Mouse (Mus musculus) forebrain, embryonic 16.5 days (tissue): Measurements from ENCODE around the gene Olfr672. TPM values are rescaled to one million over a fixed set of nuclear protein-coding genes. Genes with fewer than 3 reads are reported as not detected.
"Not testable (repeated sequence)": the region's sequence is repeated elsewhere in the genome, so short reads cannot be mapped to it uniquely, and the experiment has no call there.

Source experiments
- ATAC-seq: fragments of 200-750 bp; cut with Nextera tagmentation; 2 replicates; pipeline ENCODE4 v1.8.0; 2017; ENCODE audit warnings: mild to moderate bottlenecking, moderate library complexity
- H3K27ac ChIP-seq: fragments of 300-500 bp; sonication (generic); 2 replicates; pipeline ENCODE4 v1.5.1; 2014; ENCODE audit warnings: low read length, control low read depth
- H3K27me3 ChIP-seq: fragments of 300-500 bp; sonication (generic); replicated peaks from 2 replicates; pipeline ENCODE4 v1.6.1; 2014; ENCODE audit warnings: low read length; ENCODE audit not compliant: control insufficient read depth, insufficient read depth
- H3K36me3 ChIP-seq: fragments of 300-500 bp; sonication (generic); 2 replicates; pipeline ENCODE4 v1.6.1; 2014; ENCODE audit not compliant: control insufficient read depth, insufficient read depth
- H3K4me1 ChIP-seq: fragments of 300-500 bp; sonication (generic); replicated peaks from 2 replicates; pipeline ENCODE4 v1.6.1; 2014; ENCODE audit warnings: low read length; ENCODE audit not compliant: control insufficient read depth, insufficient read depth
- H3K4me2 ChIP-seq: fragments of 300-500 bp; sonication (generic); 2 replicates; pipeline ENCODE4 v1.6.1; 2014; ENCODE audit warnings: mild to moderate bottlenecking, low read length, control low read depth
- H3K4me3 ChIP-seq: fragments of 300-500 bp; sonication (generic); replicated peaks from 2 replicates; pipeline ENCODE4 v1.5.1; 2014; ENCODE audit warnings: mild to moderate bottlenecking, low read length, control low read depth
- H3K9ac ChIP-seq: fragments of 300-500 bp; sonication (generic); replicated peaks from 2 replicates; pipeline ENCODE4 v1.6.1; 2014; ENCODE audit warnings: low read depth, low read length, control low read depth
- H3K9me3 ChIP-seq: fragments of 300-500 bp; sonication (generic); 2 replicates; pipeline ENCODE4 v1.6.1; 2016; ENCODE audit warnings: low read length; ENCODE audit not compliant: control insufficient read depth
- WGBS: fragments of 180-500 bp; shearing (Covaris S2); extraction: QIAGEN DNeasy Blood & Tissue Kit; methylation state at CpG from one replicate; pipeline ENCODE4 v1.1.7; 2014; 5-methylcytosine and 5-hydroxymethylcytosine counted together
- polyA plus RNA-seq: library from polyadenylated mRNA; unstranded; fragments of >200 nt; fragmentation: Nextera tagmentation; extraction: Ambion mirVana; gene quantifications from 2 replicates; pipeline ENCODE4 v1.2.1, GENCODE M21; 2015

The Olfr672 gene
- polyA plus RNA-seq: not detected in 2 replicates

- ATAC-seq: no peak
- H3K9me3 ChIP-seq: no peaks in the 10 kb centered on the region
- H3K36me3 ChIP-seq: no peaks in the 10 kb centered on the region
- no peak within 1 kb of the TSS for H3K4me3 ChIP-seq
- H3K27me3 ChIP-seq: no peaks in the 10 kb centered on the region
- H3K4me1 ChIP-seq: no peaks in the 10 kb centered on the region
- no peak within 1 kb of the TSS for H3K4me2 ChIP-seq
- no peak within 1 kb of the TSS for H3K9ac ChIP-seq
- H3K27ac ChIP-seq: no peak within 1 kb of the TSS
Measured at GRCm38 (mm10) chr7:105001929-105002328, at the start of gene Olfr672. TSS of gene Olfr672 (minus strand) at chr7:105002029.

GRCm38 (mm10) chr7:105033836-105034235 is 32.0 kb upstream of the Olfr672 start:
- H3K9me3 ChIP-seq, ATAC-seq, H3K27ac ChIP-seq, H3K4me3 ChIP-seq, H3K36me3 ChIP-seq, H3K27me3 ChIP-seq, H3K9ac ChIP-seq, H3K4me2 ChIP-seq, H3K4me1 ChIP-seq: not testable (repeated sequence)
- 65% methylated on average over 5 of the region's 5 CpGs for WGBS

GRCm38 (mm10) chr7:105032398-105032797 is 30.6 kb upstream of the Olfr672 start, which contains the start of gene Olfr676:
TSS of gene Olfr676 (plus strand) at chr7:105032698.
- no peak within 1 kb of the TSS for H3K9ac ChIP-seq
- H3K9me3 ChIP-seq: no peaks in the 10 kb centered on the region
- no peak within 1 kb of the TSS for H3K4me3 ChIP-seq
- no peak within 1 kb of the TSS for H3K4me2 ChIP-seq
- ATAC-seq: no peak
- H3K27ac ChIP-seq: no peak within 1 kb of the TSS
- no peaks in the 10 kb centered on the region for H3K27me3 ChIP-seq
- no peaks in the 10 kb centered on the region for H3K4me1 ChIP-seq
- no peaks in the 10 kb centered on the region for H3K36me3 ChIP-seq

GRCm38 (mm10) chr7:105028360-105028759 is 26.5 kb upstream of the Olfr672 start, which contains the start of gene Olfr675:
TSS of gene Olfr675 (minus strand) at chr7:105028460.
- WGBS: 79% methylated on average over 1 of the region's 1 CpGs
- no peak for ATAC-seq
- Histone ChIP-seq H3K36me3 (no peaks in the 10 kb centered on the region), H3K4me3 (no peak within 1 kb of the TSS), H3K27me3 (no peaks in the 10 kb centered on the region), H3K4me1 (no peaks in the 10 kb centered on the region), H3K4me2 (no peak within 1 kb of the TSS), H3K27ac (no peak within 1 kb of the TSS), H3K9ac (no peak within 1 kb of the TSS), H3K9me3 (no peaks in the 10 kb centered on the region)

- Histone ChIP-seq H3K4me3 (no peak overlapping the region), H3K36me3 (no peaks in the 10 kb centered on the region), H3K27me3 (no peaks in the 10 kb centered on the region), H3K9ac (no peak overlapping the region), H3K9me3 (no peaks in the 10 kb centered on the region), H3K27ac (no peak overlapping the region), H3K4me2 (no peak overlapping the region), H3K4me1 (no peaks in the 10 kb centered on the region)
- WGBS: 71% methylated on average over 1 of the region's 1 CpGs
- ATAC-seq: no peak
Measured at GRCm38 (mm10) chr7:105022530-105022929, 20.7 kb upstream of the Olfr672 start.

GRCm38 (mm10) chr7:104979026-104979425 is 22.8 kb downstream of the Olfr672 start, which contains the start of gene Olfr671:
TSS of gene Olfr671 (minus strand) at chr7:104979126.
- Histone ChIP-seq H3K9me3 (no peaks in the 10 kb centered on the region), H3K27ac (no peak within 1 kb of the TSS), H3K27me3 (no peaks in the 10 kb centered on the region), H3K4me1 (no peaks in the 10 kb centered on the region), H3K4me3 (no peak within 1 kb of the TSS), H3K4me2 (no peak within 1 kb of the TSS), H3K36me3 (no peaks in the 10 kb centered on the region), H3K9ac (no peak within 1 kb of the TSS)
- no peak for ATAC-seq
- 63% methylated on average over 1 of the region's 1 CpGs for WGBS

- not testable (repeated sequence) for H3K27ac ChIP-seq, ATAC-seq, H3K4me3 ChIP-seq, H3K36me3 ChIP-seq, H3K27me3 ChIP-seq, H3K9me3 ChIP-seq, H3K4me1 ChIP-seq, H3K4me2 ChIP-seq, H3K9ac ChIP-seq
- 77% methylated on average over 2 of the region's 2 CpGs for WGBS
Measured at GRCm38 (mm10) chr7:104972507-104972906, 29.3 kb downstream of the Olfr672 start.

GRCm38 (mm10) chr7:104962520-104962919 is 39.3 kb downstream of the Olfr672 start, which contains the start of gene Olfr670:
TSS of gene Olfr670 (minus strand) at chr7:104962620.
- no peaks in the 10 kb centered on the region for H3K4me1 ChIP-seq
- no peak for ATAC-seq
- no peak within 1 kb of the TSS for H3K4me2 ChIP-seq
- 65% methylated on average over 1 of the region's 1 CpGs for WGBS
- H3K4me3 ChIP-seq: no peak within 1 kb of the TSS
- no peaks in the 10 kb centered on the region for H3K27me3 ChIP-seq
- no peaks in the 10 kb centered on the region for H3K9me3 ChIP-seq
- H3K9ac ChIP-seq: no peak within 1 kb of the TSS
- H3K36me3 ChIP-seq: no peaks in the 10 kb centered on the region
- H3K27ac ChIP-seq: no peak within 1 kb of the TSS

GRCm38 (mm10) chr7:104950234-104950633 is 51.6 kb downstream of the Olfr672 start:
- H3K27me3 ChIP-seq, H3K4me2 ChIP-seq, H3K9ac ChIP-seq, H3K9me3 ChIP-seq, ATAC-seq, H3K4me3 ChIP-seq, H3K27ac ChIP-seq, H3K36me3 ChIP-seq, H3K4me1 ChIP-seq: not testable (repeated sequence)
- 96% methylated on average over 16 of the region's 16 CpGs for WGBS
